Mouse (Mus musculus) limb, embryonic 14.5 days (tissue): ENCODE results near the gene Arl14ep. TPM values are rescaled to one million over a fixed set of nuclear protein-coding genes. Genes with fewer than 3 reads are reported as not detected.

ENCODE experiments used
- ATAC-seq: fragments of 200-750 bp; cut with Nextera tagmentation; 2 replicates; pipeline ENCODE4 v1.8.0; 2017; ENCODE audit warnings: low read depth, moderate number of reproducible peaks, moderate TSS enrichment; ENCODE audit not compliant: low FRiP score
- DNase-seq: peaks from one replicate; pipeline ENCODE4 v3.0.0-alpha.2; 2015; ENCODE audit warnings: low spot score
- H3K27ac ChIP-seq: fragments of 300-500 bp; sonication (generic); replicated peaks from 2 replicates; pipeline ENCODE4 v1.5.1; 2014; ENCODE audit warnings: low read depth, mild to moderate bottlenecking, low read length, moderate library complexity, mixed read lengths
- H3K27me3 ChIP-seq: fragments of 300-500 bp; sonication (generic); 2 replicates; pipeline ENCODE4 v1.6.1; 2014; ENCODE audit warnings: low read length, mixed read lengths; ENCODE audit not compliant: control insufficient read depth, insufficient read depth
- H3K36me3 ChIP-seq: fragments of 300-500 bp; sonication (generic); 2 replicates; pipeline ENCODE4 v1.6.1; 2014; ENCODE audit warnings: mild to moderate bottlenecking, low read length, moderate library complexity, mixed read lengths; ENCODE audit not compliant: control insufficient read depth, insufficient read depth
- H3K4me1 ChIP-seq: fragments of 300-500 bp; sonication (generic); 2 replicates; pipeline ENCODE4 v1.6.1; 2014; ENCODE audit warnings: antibody characterized with exemption, low read length, mixed read lengths; ENCODE audit not compliant: control insufficient read depth, insufficient read depth
- H3K4me2 ChIP-seq: fragments of 300-500 bp; sonication (generic); replicated peaks from 2 replicates; pipeline ENCODE4 v1.6.1; 2014; ENCODE audit warnings: low read depth, mild to moderate bottlenecking, low read length, moderate library complexity; ENCODE audit not compliant: severe bottlenecking
- H3K4me3 ChIP-seq: fragments of 300-500 bp; sonication (generic); replicated peaks from 2 replicates; pipeline ENCODE4 v1.5.1; 2014; ENCODE audit warnings: low read length
- H3K9ac ChIP-seq: fragments of 300-500 bp; sonication (generic); 2 replicates; pipeline ENCODE4 v1.6.1; 2014; ENCODE audit warnings: mild to moderate bottlenecking, low read depth, low read length, moderate library complexity; ENCODE audit not compliant: severe bottlenecking
- H3K9me3 ChIP-seq: fragments of 300-500 bp; sonication (generic); 2 replicates; pipeline ENCODE4 v1.6.1; 2016; ENCODE audit warnings: low read length; ENCODE audit not compliant: control insufficient read depth
- POLR2A ChIP-seq: fragments of 200-500 bp; IDR thresholded peaks from 2 replicates; pipeline ENCODE4 v1.8.0; 2012; ENCODE audit warnings: inconsistent platforms, mild to moderate bottlenecking, moderate library complexity, borderline replicate concordance; ENCODE audit not compliant: insufficient read depth, insufficient read length; ENCODE audit errors: extremely low read depth
- WGBS: fragments of 180-500 bp; shearing (Covaris S2); extraction: QIAGEN DNeasy Blood & Tissue Kit; methylation state at CpG from one replicate; pipeline ENCODE4 v1.1.7; 2014; 5-methylcytosine and 5-hydroxymethylcytosine counted together
- polyA plus RNA-seq, 2 experiments: library from polyadenylated mRNA; depleted of rRNA in 1 of 2; stranded (reverse) in 1 of 2; unstranded in 1 of 2; fragments of >200 nt; fragmentation: Nextera tagmentation in 1 of 2; extraction: Ambion mirVana in 1 of 2; gene quantifications; 2 replicates each; pipeline versions ENCODE4 v1.2.1 to v1.2.3; 2012 to 2014

The Arl14ep gene
- polyA plus RNA-seq, 2 experiments: 35.8 to 50.8 TPM

DNA sequence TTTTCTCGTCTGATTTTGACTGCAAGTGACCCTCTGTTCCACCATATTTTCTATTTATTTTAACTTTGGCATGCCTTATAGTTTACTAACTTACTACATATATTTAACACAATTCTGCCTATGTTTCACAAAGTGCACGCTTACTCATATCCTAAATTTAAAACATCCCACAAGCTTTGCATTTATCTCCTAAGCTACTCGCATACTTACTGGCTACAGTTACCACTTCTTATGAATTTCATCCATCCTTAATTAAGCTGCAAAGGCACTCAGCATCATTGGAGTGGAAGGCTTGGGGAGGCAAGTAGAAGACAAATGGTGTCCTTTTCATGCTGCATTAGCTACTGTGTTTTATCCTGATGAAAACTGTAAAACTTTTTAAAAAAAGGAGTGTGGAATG is 2.2 kb upstream of the Arl14ep start:
- TF ChIP-seq POLR2A: no peak
- Histone ChIP-seq H3K9ac (no peak overlapping the region), H3K4me3 (no peak overlapping the region), H3K9me3 (no peaks in the 10 kb centered on the region), H3K27me3 (no peaks in the 10 kb centered on the region), H3K27ac (no peak overlapping the region), H3K4me1 (peaks cover 8% of the 10 kb centered on the region), H3K4me2 (no peak overlapping the region), H3K36me3 (no peaks in the 10 kb centered on the region)
- ATAC-seq (no peak), DNase-seq (no peak)
- 93% methylated on average over 3 of the region's 3 CpGs for WGBS

DNA sequence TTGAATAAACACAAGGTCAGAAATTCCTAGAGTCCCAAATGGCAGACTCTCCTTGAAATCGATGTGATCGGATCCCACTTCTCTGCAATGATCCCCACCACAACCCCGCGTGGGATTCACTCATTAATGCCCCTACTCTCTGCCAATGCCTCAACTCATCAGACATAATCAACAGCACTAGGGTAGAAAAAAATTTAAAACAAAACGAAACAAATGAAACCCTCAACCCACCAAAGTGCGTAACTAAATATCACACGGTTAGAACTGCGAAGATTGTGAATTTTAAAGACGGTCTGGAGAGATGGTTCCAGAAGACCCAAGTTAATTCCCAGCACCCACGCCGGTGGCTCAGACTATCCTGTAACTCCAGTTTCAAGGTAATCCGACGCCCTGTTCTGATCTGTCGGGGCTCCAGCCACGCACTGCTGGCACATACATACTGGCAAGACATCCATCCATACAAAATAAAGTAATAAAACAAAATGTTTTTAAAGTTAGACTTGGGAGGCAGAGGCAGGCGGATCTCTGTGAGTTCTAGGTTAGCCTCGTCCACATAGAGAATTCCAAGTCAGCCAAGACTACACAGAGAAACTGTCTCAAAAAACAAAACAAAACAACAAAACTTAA is 779 bp downstream of the Arl14ep start:
- no peak for ATAC-seq
- peak overlapping the region; percentile 55 for H3K4me2 ChIP-seq
- TF ChIP-seq POLR2A: no peak
- H3K4me1 ChIP-seq: peaks cover 8% of the 10 kb centered on the region
- WGBS: 60% methylated on average over 17 of the region's 17 CpGs
- H3K4me3 ChIP-seq: peak overlapping the region; percentile 79
- H3K27me3 ChIP-seq: no peaks in the 10 kb centered on the region
- DNase-seq: no peak
- H3K36me3 ChIP-seq: peaks cover 8% of the 10 kb centered on the region
- H3K9ac ChIP-seq: peak overlapping the region; percentile 95
- H3K9me3 ChIP-seq: no peaks in the 10 kb centered on the region
- H3K27ac ChIP-seq: peak overlapping the region; percentile 78; the same call in 1 of the 2 replicates

DNA sequence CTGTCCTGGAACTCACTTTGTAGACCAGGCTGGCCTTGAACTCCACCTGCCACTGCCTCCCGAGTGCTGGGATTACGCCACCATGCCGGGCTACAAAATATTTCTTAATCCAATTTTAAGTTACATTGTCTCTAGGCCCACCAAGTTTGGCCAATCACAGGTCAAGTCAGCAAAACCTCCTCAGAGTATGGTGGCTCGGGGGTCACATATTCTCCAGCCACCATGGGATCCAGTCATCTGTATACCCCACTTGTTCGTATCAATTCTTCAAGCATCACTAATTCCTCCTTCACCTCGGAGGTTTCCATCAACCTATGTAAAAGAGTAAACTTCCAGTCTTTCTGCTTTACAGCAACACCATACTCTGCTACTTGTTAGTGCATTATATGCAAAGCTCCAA is 1.4 kb downstream of the Arl14ep start:
- no peaks in the 10 kb centered on the region for H3K9me3 ChIP-seq
- TF ChIP-seq POLR2A: no peak
- no peak for DNase-seq
- no peak overlapping the region for H3K4me2 ChIP-seq
- H3K36me3 ChIP-seq: peaks cover 14% of the 10 kb centered on the region
- H3K4me3 ChIP-seq: peak overlapping the region; percentile 79; the same call in 1 of the 2 replicates
- H3K27ac ChIP-seq: no peak overlapping the region
- H3K9ac ChIP-seq: no peak overlapping the region
- peaks cover 8% of the 10 kb centered on the region for H3K4me1 ChIP-seq
- ATAC-seq: no peak
- no peaks in the 10 kb centered on the region for H3K27me3 ChIP-seq
- WGBS: 95% methylated on average over 6 of the region's 6 CpGs

DNA sequence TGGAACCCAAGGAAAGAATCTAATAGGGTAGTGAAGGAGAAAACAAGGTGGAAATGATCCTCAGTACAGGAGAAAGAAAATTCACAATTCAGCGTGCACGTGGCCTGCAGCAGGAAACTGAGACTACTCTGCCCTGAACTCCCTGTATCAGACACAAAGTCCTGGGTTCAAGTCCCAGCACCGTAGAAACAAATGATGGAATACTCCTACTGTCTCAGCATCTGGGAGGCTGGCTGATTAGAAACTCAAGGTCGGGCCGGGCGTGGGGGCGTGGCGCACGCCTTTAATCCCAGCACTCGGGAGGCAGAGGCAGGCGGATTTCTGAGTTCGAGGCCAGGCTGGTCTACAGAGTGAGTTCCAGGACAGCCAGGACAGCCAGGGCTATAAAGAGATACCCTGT is 3.3 kb downstream of the Arl14ep start:
- ATAC-seq (no peak), DNase-seq (no peak)
- H3K4me3 ChIP-seq: no peak overlapping the region
- no peaks in the 10 kb centered on the region for H3K27me3 ChIP-seq
- H3K27ac ChIP-seq: no peak overlapping the region
- WGBS: 95% methylated on average over 12 of the region's 12 CpGs
- H3K9ac ChIP-seq: no peak overlapping the region
- H3K9me3 ChIP-seq: no peaks in the 10 kb centered on the region
- H3K4me1 ChIP-seq: peaks cover 8% of the 10 kb centered on the region
- H3K4me2 ChIP-seq: no peak overlapping the region
- no peak for TF ChIP-seq POLR2A
- H3K36me3 ChIP-seq: peaks cover 28% of the 10 kb centered on the region

DNA sequence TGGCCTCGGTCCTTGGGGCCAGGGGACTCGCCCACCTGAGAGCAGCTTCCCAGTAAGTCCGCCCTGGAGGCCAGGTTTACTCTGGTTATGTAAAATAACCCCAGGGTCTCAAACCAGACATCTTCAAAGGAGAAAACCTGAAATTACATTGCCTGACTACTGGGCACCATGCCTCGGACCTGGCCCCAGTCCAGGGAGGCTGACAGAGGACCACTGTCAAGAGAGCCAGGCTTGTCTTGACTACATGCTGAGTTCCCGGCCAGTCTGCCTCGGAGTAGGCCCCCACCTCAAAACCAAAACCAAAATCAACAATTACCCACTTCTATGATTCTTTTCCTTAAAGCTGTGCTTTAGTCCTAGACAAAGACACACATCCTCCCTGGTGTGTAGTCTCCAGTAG is 5.9 kb downstream of the Arl14ep start:
- ATAC-seq: no peak; the same call in 1 of the 2 replicates

More for the DNA sequence above, 5.9 kb downstream of the Arl14ep start:
- no peak for TF ChIP-seq POLR2A
- H3K4me1 ChIP-seq: peaks cover 5% of the 10 kb centered on the region
- H3K9ac ChIP-seq: no peak overlapping the region
- no peak overlapping the region for H3K4me2 ChIP-seq
- H3K27ac ChIP-seq: peak overlapping the region; percentile 26; the same call in 1 of the 2 replicates
- H3K9me3 ChIP-seq: no peaks in the 10 kb centered on the region
- DNase-seq: no peak
- H3K27me3 ChIP-seq: no peaks in the 10 kb centered on the region
- no peak overlapping the region for H3K4me3 ChIP-seq
- whole genome bisulfite sequencing: 76% methylated on average over 6 of the region's 6 CpGs
- H3K36me3 ChIP-seq: peaks cover 52% of the 10 kb centered on the region
